Mouse (Mus musculus): ENCODE results near the gene Noct. TPM values are rescaled to one million over a fixed set of nuclear protein-coding genes. Genes with fewer than 3 reads are reported as not detected.

Gene Noct
- total and polyA plus RNA-seq, 3 experiments: 17.8 to 26.7 TPM; not detected in 1

GRCm38 (mm10) chr3:51278433-51278832 lies 54.2 kb downstream of the Noct start:
- Histone ChIP-seq H3K9ac (ENCODE audit: control insufficient read depth, low read depth, low read length, poor library complexity, severe bottlenecking) (no peak overlapping the region), H3K27ac (ENCODE audit: control insufficient read depth, low read depth, low read length) (no peak overlapping the region), H3K4me1 (ENCODE audit: control insufficient read depth in 1 of 2, insufficient read depth in 2 of 2, low read length in 2 of 2) (peaks cover 2 to 4% of the 10 kb centered on the region in 2 experiments; a peak in 2 of 4 replicates), H3K79me2 (ENCODE audit: control insufficient read depth, insufficient read depth, low read length, poor library complexity) (peaks cover 34% of the 10 kb centered on the region), H3K4me3 (ENCODE audit: control insufficient read depth in 1 of 2, insufficient read depth in 1 of 2, low read depth in 2 of 2, low read length in 2 of 2) (no peak overlapping the region), H3K9me3 (replicated peaks; ENCODE audit: insufficient read depth, low read length) (no peaks in the 10 kb centered on the region), H3K27me3 (ENCODE audit: control insufficient read depth in 1 of 2, insufficient read depth in 2 of 2, low read length in 2 of 2) (no peaks in the 10 kb centered on the region), H3K36me3 (ENCODE audit: control insufficient read depth in 1 of 2, insufficient read depth in 2 of 2, low read length in 2 of 2) (peaks cover 3 to 16% of the 10 kb centered on the region in 2 experiments; a peak in 3 of 4 replicates)
- DNase-seq (ENCODE audit: low read depth, low spot score): no peak
- TF ChIP-seq MXI1 (IDR thresholded peaks at IDR 0.05; ENCODE audit: low read depth, low read length) (no peak), POLR2A (IDR thresholded peaks at IDR 0.05; ENCODE audit: control insufficient read depth in 1 of 2, insufficient read depth in 1 of 2, low read depth in 1 of 2, low read length in 2 of 2, poor library complexity in 1 of 2) (no peak), USF2 (IDR thresholded peaks at IDR 0.05; ENCODE audit: borderline replicate concordance in 1 of 2, insufficient read depth in 1 of 2, low read depth in 1 of 2, low read length in 2 of 2) (no peak), MAZ (IDR thresholded peaks at IDR 0.05; ENCODE audit: low read depth, low read length) (no peak), RAD21 (IDR thresholded peaks at IDR 0.05; ENCODE audit: low read depth, low read length) (no peak), TCF12 (IDR thresholded peaks at IDR 0.05; ENCODE audit: low read depth, low read length) (no peak), EP300 (IDR thresholded peaks at IDR 0.05; ENCODE audit: low read depth in 1 of 2, low read length in 2 of 2) (no peak), RCOR1 (IDR thresholded peaks at IDR 0.05; ENCODE audit: low read depth, low read length) (no peak), USF1 (IDR thresholded peaks at IDR 0.05; ENCODE audit: low read depth, low read length) (no peak), CHD2 (IDR thresholded peaks at IDR 0.05; ENCODE audit: low read length) (no peak), ZNF384 (IDR thresholded peaks at IDR 0.05; ENCODE audit: low read depth, low read length) (no peak), MYC (IDR thresholded peaks at IDR 0.05; ENCODE audit: low read depth, low read length) (no peak), CTCF (IDR thresholded peaks at IDR 0.05 in 2 of 3, conservative IDR thresholded peaks at IDR 0.05 in 1 of 3; ENCODE audit: control insufficient read depth in 1 of 3, insufficient read depth in 1 of 3, low read depth in 2 of 3, low read length in 3 of 3, poor library complexity in 1 of 3, severe bottlenecking in 1 of 3) (no peak), HCFC1 (IDR thresholded peaks at IDR 0.05; ENCODE audit: low read depth, low read length) (no peak), MEF2A (IDR thresholded peaks at IDR 0.05; ENCODE audit: extremely low read depth, insufficient replicate concordance, low read depth, low read length, poor library complexity, severe bottlenecking) (no peak), POLR2AphosphoS2 (IDR thresholded peaks at IDR 0.05; ENCODE audit: low read length) (no peak), ZKSCAN1 (IDR thresholded peaks at IDR 0.05; ENCODE audit: low read depth, low read length) (no peak), MAFK (IDR thresholded peaks at IDR 0.05; ENCODE audit: borderline replicate concordance, low read depth, low read length) (no peak)

- Histone ChIP-seq H3K79me2 (ENCODE audit: control insufficient read depth, insufficient read depth, low read length, poor library complexity) (peaks cover 13% of the 10 kb centered on the region), H3K27ac (ENCODE audit: control insufficient read depth, low read depth, low read length) (no peak overlapping the region), H3K9ac (ENCODE audit: control insufficient read depth, low read depth, low read length, poor library complexity, severe bottlenecking) (no peak overlapping the region), H3K27me3 (ENCODE audit: control insufficient read depth in 1 of 2, insufficient read depth in 2 of 2, low read length in 2 of 2) (no peaks in the 10 kb centered on the region), H3K4me3 (ENCODE audit: control insufficient read depth in 1 of 2, insufficient read depth in 1 of 2, low read depth in 2 of 2, low read length in 2 of 2) (no peak overlapping the region), H3K9me3 (replicated peaks; ENCODE audit: insufficient read depth, low read length) (no peaks in the 10 kb centered on the region), H3K4me1 (ENCODE audit: control insufficient read depth in 1 of 2, insufficient read depth in 2 of 2, low read length in 2 of 2) (peaks cover 0 to 4% of the 10 kb centered on the region in 2 experiments; a peak in 2 of 4 replicates), H3K36me3 (ENCODE audit: control insufficient read depth in 1 of 2, insufficient read depth in 2 of 2, low read length in 2 of 2) (peaks cover 4 to 7% of the 10 kb centered on the region in 2 experiments; a peak in 3 of 4 replicates)
- peak; percentile 44 for DNase-seq (ENCODE audit: low read depth, low spot score)
- TF ChIP-seq ZNF384 (IDR thresholded peaks at IDR 0.05; ENCODE audit: low read depth, low read length): peak; percentile 78
- TF ChIP-seq E2F4 (IDR thresholded peaks at IDR 0.05; ENCODE audit: borderline replicate concordance, low read depth, low read length): no peak
- TF ChIP-seq MAX (IDR thresholded peaks at IDR 0.05; ENCODE audit: low read length): no peak
- no peak for TF ChIP-seq TCF12 (IDR thresholded peaks at IDR 0.05; ENCODE audit: low read depth, low read length)
Measured at GRCm38 (mm10) chr3:51281727-51282126, 57.5 kb downstream of the Noct start.
